Mouse (Mus musculus): ENCODE results near the gene Ttbk1. TPM values are rescaled to one million over a fixed set of nuclear protein-coding genes. Genes with fewer than 3 reads are reported as not detected.
"Not testable (repeated sequence)": the region's sequence is repeated elsewhere in the genome, so short reads cannot be mapped to it uniquely, and the experiment has no call there.

Gene Ttbk1
- polyA plus RNA-seq, 1 experiment from 2014 or later = 5.0 TPM

- WGBS = 84% methylated on average over 2 of the region's 2 CpGs
- H3K4me3 ChIP-seq (replicated peaks) = no peak overlapping the region
- H3K9me3 ChIP-seq = no peaks in the 10 kb centered on the region
- no peak overlapping the region for H3K27ac ChIP-seq
- ATAC-seq = no peak
- no peaks in the 10 kb centered on the region for H3K4me1 ChIP-seq (replicated peaks)
- no peaks in the 10 kb centered on the region for H3K27me3 ChIP-seq
- H3K9ac ChIP-seq (replicated peaks) = no peak overlapping the region
- H3K36me3 ChIP-seq = peaks cover 58% of the 10 kb centered on the region
- no peak overlapping the region for H3K4me2 ChIP-seq (replicated peaks)
These were observed 15.3 kb upstream of the Ttbk1 start for GRCm38 (mm10) chr17:46502775-46503174.

- WGBS = 62% methylated on average over 8 of the region's 8 CpGs
- no peak for ATAC-seq
- Histone ChIP-seq H3K36me3 (peaks cover 41% of the 10 kb centered on the region), H3K4me2 (replicated peaks) (peak overlapping the region; percentile 79; the same call in 1 of the 2 replicates), H3K9me3 (no peaks in the 10 kb centered on the region), H3K4me1 (replicated peaks) (peaks cover 10% of the 10 kb centered on the region), H3K27ac (no peak overlapping the region), H3K27me3 (peaks cover 17% of the 10 kb centered on the region; the same call in 1 of the 2 replicates), H3K9ac (replicated peaks) (no peak overlapping the region), H3K4me3 (replicated peaks) (no peak overlapping the region)
These were observed 10.5 kb upstream of the Ttbk1 start for GRCm38 (mm10) chr17:46497956-46498355.

- under 1% methylated on average over 44 of the region's 44 CpGs for WGBS
- H3K27me3 ChIP-seq = peaks cover 20% of the 10 kb centered on the region
- H3K9me3 ChIP-seq = no peaks in the 10 kb centered on the region
- H3K36me3 ChIP-seq = peaks cover 33% of the 10 kb centered on the region
- no peak within 1 kb of the TSS for H3K27ac ChIP-seq
- ATAC-seq = peak; percentile 98
- H3K4me3 ChIP-seq (replicated peaks) = peak within 1 kb of the TSS; percentile 58
- peak within 1 kb of the TSS; percentile 74 for H3K9ac ChIP-seq (replicated peaks)
- peak within 1 kb of the TSS; percentile 79 for H3K4me2 ChIP-seq (replicated peaks)
- H3K4me1 ChIP-seq (replicated peaks) = peaks cover 10% of the 10 kb centered on the region
These were observed 9.4 kb upstream of the Ttbk1 start, which contains the start of gene Dnph1 for GRCm38 (mm10) chr17:46496623-46497434. Dnph1 (plus strand) TSS chr17:46496711.

GRCm38 (mm10) chr17:46496081-46496480 lies 8.6 kb upstream of the Ttbk1 start:
- H3K27ac ChIP-seq; ATAC-seq; H3K9ac ChIP-seq (replicated peaks); H3K4me2 ChIP-seq (replicated peaks); H3K9me3 ChIP-seq: not testable (repeated sequence)
- Histone ChIP-seq H3K4me3 (replicated peaks) (peak overlapping the region; percentile 58; the same call in 1 of the 2 replicates), H3K4me1 (replicated peaks) (peaks cover 10% of the 10 kb centered on the region), H3K27me3 (peaks cover 20% of the 10 kb centered on the region), H3K36me3 (peaks cover 26% of the 10 kb centered on the region)

- Histone ChIP-seq H3K9ac (replicated peaks) (no peak overlapping the region), H3K9me3 (no peaks in the 10 kb centered on the region), H3K4me1 (replicated peaks) (peaks cover 10% of the 10 kb centered on the region), H3K27me3 (peaks cover 20% of the 10 kb centered on the region), H3K4me2 (replicated peaks) (no peak overlapping the region), H3K36me3 (peaks cover 21% of the 10 kb centered on the region), H3K27ac (no peak overlapping the region), H3K4me3 (replicated peaks) (no peak overlapping the region)
- 88% methylated on average over 5 of the region's 5 CpGs for WGBS
- no peak for ATAC-seq
These were observed 8.0 kb upstream of the Ttbk1 start for GRCm38 (mm10) chr17:46495486-46495885.

GRCm38 (mm10) chr17:46486995-46487394 lies 480 bp downstream of the Ttbk1 start:
- Histone ChIP-seq H3K9ac (replicated peaks) (peak overlapping the region; percentile 94), H3K4me1 (replicated peaks) (peaks cover 45% of the 10 kb centered on the region), H3K27me3 (peaks cover 21% of the 10 kb centered on the region; the same call in 1 of the 2 replicates), H3K36me3 (0 out of 2 replicates have a peak, but pooled peaks cover 8% of the 10 kb centered on the region), H3K4me2 (replicated peaks) (peak overlapping the region; percentile 77), H3K4me3 (replicated peaks) (peak overlapping the region; percentile 86), H3K9me3 (no peaks in the 10 kb centered on the region), H3K27ac (peak overlapping the region; percentile 71)
- ATAC-seq = peak; percentile 64
- WGBS = 2% methylated on average over 9 of the region's 22 CpGs

GRCm38 (mm10) chr17:46484461-46484875 lies 3.0 kb downstream of the Ttbk1 start:
- peak; percentile 10; the same call in 1 of the 2 replicates for ATAC-seq
- Histone ChIP-seq H3K4me1 (replicated peaks) (peaks cover 45% of the 10 kb centered on the region), H3K9me3 (no peaks in the 10 kb centered on the region), H3K36me3 (peaks cover 29% of the 10 kb centered on the region), H3K27ac (no peak overlapping the region), H3K27me3 (peaks cover 20% of the 10 kb centered on the region; the same call in 1 of the 2 replicates), H3K4me2 (replicated peaks) (peak overlapping the region; percentile 78), H3K9ac (replicated peaks) (peak overlapping the region; percentile 68), H3K4me3 (replicated peaks) (peak overlapping the region; percentile 40)
- 8% methylated on average over 6 of the region's 6 CpGs for WGBS

GRCm38 (mm10) chr17:46484021-46484431 lies 3.4 kb downstream of the Ttbk1 start:
- Histone ChIP-seq H3K9me3 (no peaks in the 10 kb centered on the region), H3K9ac (replicated peaks) (peak overlapping the region; percentile 68), H3K4me3 (replicated peaks) (peak overlapping the region; percentile 40), H3K4me1 (replicated peaks) (peaks cover 45% of the 10 kb centered on the region), H3K27me3 (peaks cover 18% of the 10 kb centered on the region; the same call in 1 of the 2 replicates), H3K4me2 (replicated peaks) (peak overlapping the region; percentile 78), H3K36me3 (peaks cover 34% of the 10 kb centered on the region), H3K27ac (peak overlapping the region; percentile 53)
- WGBS = 5% methylated on average over 13 of the region's 13 CpGs
- peak; percentile 2; the same call in 1 of the 2 replicates for ATAC-seq

GRCm38 (mm10) chr17:46483561-46484001 lies 3.9 kb downstream of the Ttbk1 start:
- Histone ChIP-seq H3K9ac (replicated peaks) (peak overlapping the region; percentile 68), H3K27ac (peak overlapping the region; percentile 53), H3K4me2 (replicated peaks) (peak overlapping the region; percentile 78), H3K36me3 (peaks cover 38% of the 10 kb centered on the region), H3K4me1 (replicated peaks) (peaks cover 45% of the 10 kb centered on the region), H3K27me3 (peaks cover 13% of the 10 kb centered on the region; the same call in 1 of the 2 replicates), H3K4me3 (replicated peaks) (peak overlapping the region; percentile 40), H3K9me3 (no peaks in the 10 kb centered on the region)
- peak; percentile 62 for ATAC-seq
- WGBS = 1% methylated on average over 16 of the region's 16 CpGs

GRCm38 (mm10) chr17:46477286-46477685 lies 10.2 kb downstream of the Ttbk1 start:
- WGBS = 83% methylated on average over 15 of the region's 15 CpGs
- no peaks in the 10 kb centered on the region for H3K9me3 ChIP-seq
- ATAC-seq = no peak
- no peak overlapping the region for H3K27ac ChIP-seq
- H3K4me2 ChIP-seq (replicated peaks) = no peak overlapping the region
- H3K4me3 ChIP-seq (replicated peaks) = no peak overlapping the region
- peaks cover 88% of the 10 kb centered on the region for H3K36me3 ChIP-seq
- H3K4me1 ChIP-seq (replicated peaks) = peaks cover 7% of the 10 kb centered on the region; the same call in 1 of the 2 replicates
- H3K27me3 ChIP-seq = no peaks in the 10 kb centered on the region
- H3K9ac ChIP-seq (replicated peaks) = no peak overlapping the region

GRCm38 (mm10) chr17:46476601-46477000 lies 10.9 kb downstream of the Ttbk1 start:
- Histone ChIP-seq H3K4me2 (replicated peaks) (no peak overlapping the region), H3K4me3 (replicated peaks) (no peak overlapping the region), H3K9ac (replicated peaks) (no peak overlapping the region), H3K9me3 (no peaks in the 10 kb centered on the region), H3K4me1 (replicated peaks) (peaks cover 7% of the 10 kb centered on the region; the same call in 1 of the 2 replicates), H3K36me3 (peaks cover 90% of the 10 kb centered on the region), H3K27me3 (no peaks in the 10 kb centered on the region), H3K27ac (no peak overlapping the region)
- 84% methylated on average over 8 of the region's 8 CpGs for WGBS
- ATAC-seq = no peak

GRCm38 (mm10) chr17:46467830-46468229 lies 19.6 kb downstream of the Ttbk1 start:
- peaks cover 8% of the 10 kb centered on the region; the same call in 1 of the 2 replicates for H3K4me1 ChIP-seq (replicated peaks)
- 71% methylated on average over 9 of the region's 9 CpGs for WGBS
- ATAC-seq = no peak
- H3K9ac ChIP-seq (replicated peaks) = no peak overlapping the region
- H3K36me3 ChIP-seq = peaks cover 87% of the 10 kb centered on the region
- no peaks in the 10 kb centered on the region for H3K9me3 ChIP-seq
- H3K27ac ChIP-seq = no peak overlapping the region
- no peaks in the 10 kb centered on the region for H3K27me3 ChIP-seq
- no peak overlapping the region for H3K4me2 ChIP-seq (replicated peaks)
- H3K4me3 ChIP-seq (replicated peaks) = no peak overlapping the region
